Mouse (Mus musculus): ENCODE results near the gene Plekhj1.
"Not testable (repeated sequence)": the region's sequence is repeated elsewhere in the genome, so short reads cannot be mapped to it uniquely, and the experiment has no call there.

Plekhj1 gene

GRCm38 (mm10) chr10:80826151-80827062, 28.0 kb upstream of the Plekhj1 start, which contains the start of gene Oaz1:
Gene Oaz1, plus strand, starts transcription at chr10:80826656.
- DNase-seq (ENCODE audit: low spot score): peak; percentile 99

DNA sequence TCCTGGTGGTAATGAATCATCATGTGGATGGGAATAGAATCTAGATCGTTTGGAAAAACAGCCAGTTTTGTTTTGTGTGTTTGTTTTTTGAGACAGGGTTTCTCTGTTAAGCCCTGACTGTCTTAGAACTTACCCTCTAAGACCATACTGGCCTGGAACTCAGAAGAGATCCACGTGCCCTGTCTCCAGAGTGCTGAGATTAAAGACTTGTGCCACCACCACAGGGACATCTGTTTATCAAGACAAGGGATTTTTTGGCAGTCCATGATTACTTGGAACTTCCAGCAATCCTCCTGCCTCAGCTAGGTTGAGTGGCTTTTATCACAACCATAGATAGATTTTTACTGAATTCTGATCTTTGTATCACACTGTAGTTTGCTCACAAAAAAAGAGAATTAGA, 26.4 kb upstream of the Plekhj1 start:
- no peak for DNase-seq (ENCODE audit: low spot score)

- DNase-seq (ENCODE audit: low spot score): no peak
These were observed 25.6 kb upstream of the Plekhj1 start for GRCm38 (mm10) chr10:80823847-80824643.

GRCm38 (mm10) chr10:80823316-80823715, 24.9 kb upstream of the Plekhj1 start:
- no peak for DNase-seq (ENCODE audit: low spot score)

GRCm38 (mm10) chr10:80822528-80822927, 24.1 kb upstream of the Plekhj1 start:
- no peak for DNase-seq (ENCODE audit: low spot score)

- DNase-seq (ENCODE audit: low spot score): no peak
These were observed 23.6 kb upstream of the Plekhj1 start for GRCm38 (mm10) chr10:80821991-80822390.

- DNase-seq (ENCODE audit: low spot score): no peak
These were observed 21.0 kb upstream of the Plekhj1 start for GRCm38 (mm10) chr10:80819406-80819805.

GRCm38 (mm10) chr10:80818599-80819281, 20.3 kb upstream of the Plekhj1 start:
- no peak for DNase-seq (ENCODE audit: low spot score)

- DNase-seq (ENCODE audit: low spot score): not testable (repeated sequence)
These were observed 19.5 kb upstream of the Plekhj1 start for GRCm38 (mm10) chr10:80817955-80818354.

GRCm38 (mm10) chr10:80817164-80817563, 18.7 kb upstream of the Plekhj1 start:
- no peak for DNase-seq (ENCODE audit: low spot score)

GRCm38 (mm10) chr10:80816303-80816702, 17.9 kb upstream of the Plekhj1 start:
- not testable (repeated sequence) for DNase-seq (ENCODE audit: low spot score)

GRCm38 (mm10) chr10:80814800-80815199, 16.4 kb upstream of the Plekhj1 start:
- no peak for DNase-seq (ENCODE audit: low spot score)

DNA sequence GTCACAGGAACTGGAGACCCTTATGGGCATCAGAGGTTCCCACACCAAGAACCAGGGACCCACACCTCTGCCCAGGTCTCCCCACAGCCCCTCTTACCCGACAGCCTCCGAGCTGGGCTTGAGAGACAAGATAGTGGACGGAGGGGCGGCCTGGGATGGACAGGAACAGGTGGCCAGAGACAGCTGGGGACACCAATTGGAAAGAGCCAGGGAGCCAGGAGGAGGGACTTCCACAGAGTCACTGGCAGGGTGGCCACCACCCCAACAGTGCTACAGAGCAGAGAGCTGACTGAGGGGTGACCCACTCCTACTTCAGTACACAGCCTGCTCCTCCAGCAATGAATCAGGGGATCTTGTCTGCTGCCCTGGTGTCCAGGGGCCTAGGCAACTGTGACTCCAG, 14.9 kb upstream of the Plekhj1 start, which contains the start of gene Jsrp1:
TSS of gene Jsrp1 (minus strand) at position 133 of the 400 bp plus-strand sequence.
- DNase-seq (ENCODE audit: low spot score): no peak

DNA sequence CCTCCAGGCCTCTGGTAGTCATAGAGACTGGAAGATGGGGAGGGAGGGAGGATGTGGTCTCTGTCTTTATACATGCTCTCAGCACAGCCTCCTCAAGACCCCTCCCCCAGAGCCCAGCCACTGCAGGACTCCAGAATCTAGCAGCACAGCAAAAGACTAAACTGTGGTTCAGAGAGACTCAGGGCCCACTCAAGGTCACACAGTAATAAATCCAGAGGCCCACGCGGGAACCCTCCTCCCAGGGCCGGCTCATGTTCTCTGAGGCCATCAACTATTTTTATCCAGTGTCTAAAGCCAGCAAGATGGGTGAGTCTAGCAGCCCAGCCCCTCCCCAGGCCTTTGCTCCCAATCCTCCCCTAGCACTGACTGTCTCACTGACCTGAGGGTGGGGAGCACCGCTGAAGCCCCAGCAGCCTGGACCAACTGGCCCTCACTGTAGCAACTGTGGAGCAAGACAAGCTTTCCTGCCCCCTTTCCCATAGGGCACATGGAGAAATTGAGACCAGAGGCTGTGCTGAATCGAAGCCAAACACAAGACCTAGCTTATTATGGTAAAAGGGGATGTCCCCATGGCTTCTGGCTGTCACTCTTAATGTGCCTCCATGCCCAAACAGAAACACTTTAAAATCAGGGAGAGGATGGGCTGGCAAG, 14.1 kb upstream of the Plekhj1 start:
- DNase-seq (ENCODE audit: low spot score): no peak

DNA sequence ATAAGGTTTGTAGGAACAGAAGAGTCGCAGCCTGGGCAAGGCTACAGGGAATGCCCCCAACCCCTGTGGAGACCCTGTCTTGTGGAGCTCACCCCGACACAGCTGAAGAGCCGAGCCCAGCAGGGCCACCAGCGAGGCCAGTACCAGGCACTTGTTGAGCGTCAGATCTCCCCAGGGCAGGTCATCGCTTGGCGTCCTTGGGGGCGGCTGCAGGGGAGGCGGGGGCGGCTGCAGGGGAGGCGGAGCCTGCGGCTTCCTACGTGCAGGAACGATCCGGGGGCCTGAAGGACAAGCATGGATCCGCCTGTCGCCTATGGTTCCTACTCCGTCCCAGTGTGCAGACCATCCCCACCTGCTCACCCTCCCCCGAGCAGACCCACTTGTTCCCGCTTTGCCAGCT, 11.7 kb upstream of the Plekhj1 start:
- no peak for DNase-seq (ENCODE audit: low spot score)

DNA sequence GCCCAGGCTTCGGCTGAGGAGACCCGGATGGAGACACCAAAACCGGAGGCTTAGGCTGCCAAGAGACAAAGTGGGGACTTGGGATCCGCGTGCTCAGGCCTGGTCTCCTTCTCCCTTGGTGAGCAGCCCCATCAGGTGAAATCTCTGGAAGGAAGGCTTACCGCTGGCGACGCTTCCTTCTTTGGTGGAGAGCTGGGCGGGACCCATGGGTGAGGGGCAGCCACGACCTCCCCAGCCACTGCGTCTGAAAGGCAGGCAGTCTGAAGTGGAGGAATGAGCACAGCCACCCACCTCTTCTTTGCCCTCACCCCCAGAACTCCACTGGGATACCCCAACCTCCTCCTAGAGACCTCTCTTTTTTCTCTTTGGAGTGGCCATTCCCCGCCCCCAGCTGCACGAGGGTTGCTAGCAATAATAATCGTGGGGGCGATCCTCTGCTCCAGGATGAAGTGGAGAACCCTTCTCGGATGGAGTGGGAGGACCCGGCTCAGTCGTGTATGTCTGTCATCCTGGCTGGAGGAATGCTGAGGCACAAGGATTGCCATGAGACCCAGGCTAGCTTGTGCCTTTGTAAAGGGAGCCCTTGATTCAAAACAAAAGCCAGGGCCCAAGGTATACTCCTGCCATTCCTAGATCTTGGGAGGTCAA, 10.7 kb upstream of the Plekhj1 start:
- peak; percentile 57 for DNase-seq (ENCODE audit: low spot score)

DNA sequence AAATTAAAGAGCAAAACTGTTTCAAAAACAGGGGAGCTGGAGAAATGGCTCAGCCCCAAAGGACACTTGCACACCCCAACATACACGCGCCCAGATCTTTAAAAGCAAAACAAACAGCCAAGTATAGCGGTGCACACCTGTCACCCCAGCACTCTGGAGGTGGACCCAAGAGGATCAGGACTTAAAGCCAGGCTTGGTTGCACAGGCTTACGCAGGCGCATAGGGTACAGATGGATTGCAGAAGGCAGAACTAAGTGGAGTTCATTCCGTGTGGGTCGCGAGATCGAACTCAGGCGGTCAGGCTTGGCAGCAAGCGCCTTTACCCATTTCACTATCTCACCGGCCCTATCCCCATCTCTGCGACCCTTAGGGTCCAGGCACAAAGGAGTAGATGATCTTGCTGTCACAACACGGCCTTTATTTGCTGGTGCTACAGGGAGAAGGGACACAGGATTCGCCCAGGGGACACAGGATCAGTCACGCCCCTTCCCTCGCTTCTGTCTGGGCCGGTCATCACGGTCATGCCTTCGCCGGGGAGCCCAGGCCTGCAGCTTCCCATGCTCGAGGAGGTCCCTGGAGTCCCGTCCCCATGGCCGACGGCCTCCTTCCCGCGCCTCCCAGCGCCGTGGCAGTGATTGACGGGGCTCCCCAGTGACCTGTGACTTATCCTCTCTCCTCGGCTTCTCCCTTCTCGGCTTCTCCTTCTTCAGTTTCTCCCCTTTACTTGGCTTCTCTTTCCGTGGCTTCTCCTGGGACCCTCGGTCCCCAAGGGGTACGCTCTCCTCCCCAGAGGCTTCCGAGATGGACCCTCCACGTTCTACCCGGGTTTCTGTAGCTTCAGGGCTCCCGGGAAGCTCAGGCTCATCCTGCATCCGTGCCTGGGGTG, 9.9 kb upstream of the Plekhj1 start:
- DNase-seq (ENCODE audit: low spot score): peak; percentile 37

DNA sequence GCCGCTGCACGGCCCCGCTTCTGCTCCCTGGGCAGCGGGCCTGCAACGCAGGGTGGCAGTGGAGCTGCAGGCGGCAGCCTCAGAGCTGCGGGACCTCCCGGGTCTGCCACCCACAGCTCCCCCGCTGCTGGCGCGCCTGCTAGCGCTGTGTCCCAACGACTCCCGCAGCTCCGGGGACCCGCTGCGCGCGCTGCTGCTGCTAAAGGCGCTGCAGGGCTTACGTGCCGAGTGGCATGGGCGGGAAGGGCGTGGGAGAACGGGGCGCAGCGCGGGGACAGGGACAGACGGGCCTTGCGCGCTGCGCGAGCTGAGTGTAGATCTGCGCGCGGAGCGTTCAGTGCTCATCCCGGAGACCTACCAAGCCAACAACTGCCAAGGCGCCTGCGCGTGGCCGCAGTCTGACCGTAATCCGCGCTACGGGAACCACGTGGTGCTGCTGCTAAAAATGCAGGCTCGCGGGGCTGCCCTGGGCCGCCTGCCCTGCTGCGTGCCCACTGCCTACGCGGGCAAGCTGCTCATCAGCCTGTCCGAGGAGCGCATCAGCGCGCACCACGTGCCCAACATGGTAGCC, 8.7 kb upstream of the Plekhj1 start:
- DNase-seq (ENCODE audit: low spot score): peak; percentile 43

DNA sequence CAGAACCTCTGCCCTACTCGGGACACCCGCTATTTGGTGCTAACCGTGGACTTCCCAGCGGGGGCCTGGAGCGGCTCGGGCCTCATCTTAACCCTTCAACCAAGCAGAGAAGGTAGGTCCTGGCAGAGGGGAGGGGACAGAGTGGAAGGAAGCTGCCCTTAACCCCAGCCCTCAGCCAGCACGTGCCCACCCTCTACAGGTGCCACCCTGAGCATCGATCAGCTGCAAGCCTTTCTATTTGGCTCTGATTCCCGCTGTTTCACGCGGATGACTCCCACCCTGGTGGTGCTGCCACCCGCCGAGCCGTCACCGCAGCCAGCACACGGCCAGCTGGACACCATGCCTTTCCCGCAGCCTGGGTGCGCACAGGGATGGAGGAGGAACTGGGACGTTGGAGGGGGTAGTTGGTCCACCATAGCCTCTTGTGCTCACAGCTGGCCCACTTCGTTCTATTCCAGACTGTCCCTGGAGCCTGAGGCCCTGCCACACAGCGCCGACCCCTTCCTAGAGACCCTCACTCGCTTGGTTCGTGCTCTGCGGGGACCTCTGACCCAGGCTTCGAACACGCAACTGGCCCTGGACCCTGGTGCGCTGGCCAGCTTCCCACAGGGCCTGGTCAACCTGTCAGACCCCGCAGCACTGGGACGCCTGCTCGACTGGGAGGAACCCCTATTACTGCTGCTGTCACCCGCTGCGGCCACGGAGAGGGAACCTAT, 8.1 kb upstream of the Plekhj1 start:
- no peak for DNase-seq (ENCODE audit: low spot score)

Measured in MN1 (cell line).